Mouse (Mus musculus): ENCODE measurements around the gene Mpz. TPM values are rescaled to one million over a fixed set of nuclear protein-coding genes. Genes with fewer than 3 reads are reported as not detected.

The Mpz gene
- polyA plus RNA-seq, 1 experiment from 2014 or later, result 1.0 TPM

Other genes starting within 250 kb of the Mpz start
- gene Fcrlb, start 237.8 kb upstream of the Mpz start, polyA plus RNA-seq (2016; fragmentation: Nextera tagmentation; extraction: Ambion mirVana), result not detected in 2 replicates
- not detected in 2 replicates for gene Fcrla, start 223.1 kb upstream of the Mpz start, polyA plus RNA-seq (2016; fragmentation: Nextera tagmentation; extraction: Ambion mirVana)
- gene Fcgr2b, start 174.2 kb upstream of the Mpz start, polyA plus RNA-seq (2016; fragmentation: Nextera tagmentation; extraction: Ambion mirVana), result 0.24 TPM in 1 of 2 replicates, not detected in the other
- 0.26 and 0.31 TPM in 2 replicates for gene Fcgr4, start 131.8 kb upstream of the Mpz start, polyA plus RNA-seq (2016; fragmentation: Nextera tagmentation; extraction: Ambion mirVana)
- 4.8 and 4.9 TPM in 2 replicates for gene Fcgr3, start 85.8 kb upstream of the Mpz start, polyA plus RNA-seq (2016; fragmentation: Nextera tagmentation; extraction: Ambion mirVana)
- 3.9 and 5.2 TPM in 2 replicates for gene Cfap126, start 36.8 kb upstream of the Mpz start, polyA plus RNA-seq (2016; fragmentation: Nextera tagmentation; extraction: Ambion mirVana)
- 218 and 236 TPM in 2 replicates for gene Sdhc, start 108 bp upstream of the Mpz start, polyA plus RNA-seq (2016; fragmentation: Nextera tagmentation; extraction: Ambion mirVana)
- 6.7 and 7.0 TPM in 2 replicates for gene Pcp4l1, start 45.6 kb downstream of the Mpz start, polyA plus RNA-seq (2016; fragmentation: Nextera tagmentation; extraction: Ambion mirVana)
- 0.22 and 0.23 TPM in 2 replicates for gene Nr1i3, start 63.3 kb downstream of the Mpz start, polyA plus RNA-seq (2016; fragmentation: Nextera tagmentation; extraction: Ambion mirVana)
- 29.4 and 31.6 TPM in 2 replicates for gene Tomm40l, start 71.8 kb downstream of the Mpz start, polyA plus RNA-seq (2016; fragmentation: Nextera tagmentation; extraction: Ambion mirVana)
- gene Apoa2, start 74.3 kb downstream of the Mpz start, polyA plus RNA-seq (2016; fragmentation: Nextera tagmentation; extraction: Ambion mirVana), result 1.5 and 2.6 TPM in 2 replicates
- gene Fcer1g, start 83.7 kb downstream of the Mpz start, polyA plus RNA-seq (2016; fragmentation: Nextera tagmentation; extraction: Ambion mirVana), result 12.6 and 15.3 TPM in 2 replicates
- 8.9 TPM in 2 replicates for gene Adamts4, start 99.7 kb downstream of the Mpz start, polyA plus RNA-seq (2016; fragmentation: Nextera tagmentation; extraction: Ambion mirVana)
- gene Ndufs2, start 100.7 kb downstream of the Mpz start, polyA plus RNA-seq (2016; fragmentation: Nextera tagmentation; extraction: Ambion mirVana), result 209 and 213 TPM in 2 replicates
- 78.1 and 78.6 TPM in 2 replicates for gene B4galt3, start 119.6 kb downstream of the Mpz start, polyA plus RNA-seq (2016; fragmentation: Nextera tagmentation; extraction: Ambion mirVana)
- 58.7 and 68.0 TPM in 2 replicates for gene Ppox, start 130.5 kb downstream of the Mpz start, polyA plus RNA-seq (2016; fragmentation: Nextera tagmentation; extraction: Ambion mirVana)
- 119 and 125 TPM in 2 replicates for gene Usp21, start 137.3 kb downstream of the Mpz start, polyA plus RNA-seq (2016; fragmentation: Nextera tagmentation; extraction: Ambion mirVana)
- gene Ufc1, start 144.3 kb downstream of the Mpz start, polyA plus RNA-seq (2016; fragmentation: Nextera tagmentation; extraction: Ambion mirVana), result 94.8 and 98.4 TPM in 2 replicates
- gene Dedd, start 178.4 kb downstream of the Mpz start, polyA plus RNA-seq (2016; fragmentation: Nextera tagmentation; extraction: Ambion mirVana), result 48.5 and 51.0 TPM in 2 replicates
- gene Nit1, start 194.9 kb downstream of the Mpz start, polyA plus RNA-seq (2016; fragmentation: Nextera tagmentation; extraction: Ambion mirVana), result 46.4 and 48.7 TPM in 2 replicates
- 167 and 178 TPM in 2 replicates for gene Pfdn2, start 195.0 kb downstream of the Mpz start, polyA plus RNA-seq (2016; fragmentation: Nextera tagmentation; extraction: Ambion mirVana)
- gene Klhdc9, start 210.1 kb downstream of the Mpz start, polyA plus RNA-seq (2016; fragmentation: Nextera tagmentation; extraction: Ambion mirVana), result 2.5 and 2.6 TPM in 2 replicates
- gene Nectin4, start 219.4 kb downstream of the Mpz start, polyA plus RNA-seq (2016; fragmentation: Nextera tagmentation; extraction: Ambion mirVana), result 1.0 and 1.1 TPM in 2 replicates
- gene Arhgap30, start 238.2 kb downstream of the Mpz start, polyA plus RNA-seq (2016; fragmentation: Nextera tagmentation; extraction: Ambion mirVana), result 0.69 and 0.75 TPM in 2 replicates

Measured in forebrain, embryonic 12.5 days (tissue).